Mouse (Mus musculus): ENCODE results near the gene Lypd8. TPM values are rescaled to one million over a fixed set of nuclear protein-coding genes. Genes with fewer than 3 reads are reported as not detected.

The Lypd8 gene
- polyA plus RNA-seq, 1 experiment from 2014 or later: not detected

- H3K4me1 ChIP-seq (replicated peaks; ENCODE audit: control insufficient read depth, insufficient read depth, low read length): 0 out of 2 replicates have a peak, but pooled peaks cover 2% of the 10 kb centered on the region
- no peaks in the 10 kb centered on the region for H3K9me3 ChIP-seq (ENCODE audit: control insufficient read depth, low read length)
- H3K9ac ChIP-seq (replicated peaks; ENCODE audit: low read depth, low read length): no peak overlapping the region
- H3K36me3 ChIP-seq (ENCODE audit: control insufficient read depth, insufficient read depth): no peaks in the 10 kb centered on the region
- no peak for ATAC-seq
- H3K4me3 ChIP-seq (replicated peaks; ENCODE audit: low read length): no peak overlapping the region
- 83% methylated on average over 2 of the region's 2 CpGs for WGBS
- H3K27me3 ChIP-seq (replicated peaks; ENCODE audit: control insufficient read depth, insufficient read depth, low read length): no peaks in the 10 kb centered on the region
- no peak overlapping the region for H3K27ac ChIP-seq (ENCODE audit: low read length)
- H3K4me2 ChIP-seq (ENCODE audit: low read length): no peak overlapping the region
These were observed 1.6 kb upstream of the Lypd8 start for GRCm38 (mm10) chr11:58377273-58377672.

DNA sequence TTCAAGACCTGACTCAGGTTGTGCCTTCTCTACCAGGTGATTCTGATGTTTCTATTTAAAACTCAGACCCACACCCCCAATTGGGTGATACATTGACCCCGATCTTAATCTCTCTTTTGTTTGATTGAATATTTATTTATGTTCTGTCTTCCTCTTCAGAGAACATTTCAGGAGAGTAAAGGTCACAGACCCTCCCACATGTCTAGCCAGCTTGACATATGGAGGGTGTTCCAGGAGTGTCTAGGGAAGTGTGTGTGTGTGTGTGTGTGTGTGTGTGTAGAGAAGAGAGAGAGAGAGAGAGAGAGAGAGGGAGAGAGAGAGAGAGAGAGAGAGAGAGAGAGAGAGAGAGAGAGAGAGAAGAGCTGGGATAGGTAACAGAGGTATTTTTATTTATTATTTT, 1.2 kb upstream of the Lypd8 start:
- no peak overlapping the region for H3K27ac ChIP-seq (ENCODE audit: low read length)
- no peak overlapping the region for H3K4me2 ChIP-seq (ENCODE audit: low read length)
- no peaks in the 10 kb centered on the region for H3K36me3 ChIP-seq (ENCODE audit: control insufficient read depth, insufficient read depth)
- H3K9ac ChIP-seq (replicated peaks; ENCODE audit: low read depth, low read length): no peak overlapping the region
- no peak overlapping the region for H3K4me3 ChIP-seq (replicated peaks; ENCODE audit: low read length)
- WGBS: 83% methylated on average over 1 of the region's 1 CpGs
- H3K4me1 ChIP-seq (replicated peaks; ENCODE audit: control insufficient read depth, insufficient read depth, low read length): 0 out of 2 replicates have a peak, but pooled peaks cover 2% of the 10 kb centered on the region
- ATAC-seq: no peak
- no peaks in the 10 kb centered on the region for H3K9me3 ChIP-seq (ENCODE audit: control insufficient read depth, low read length)
- no peaks in the 10 kb centered on the region for H3K27me3 ChIP-seq (replicated peaks; ENCODE audit: control insufficient read depth, insufficient read depth, low read length)

DNA sequence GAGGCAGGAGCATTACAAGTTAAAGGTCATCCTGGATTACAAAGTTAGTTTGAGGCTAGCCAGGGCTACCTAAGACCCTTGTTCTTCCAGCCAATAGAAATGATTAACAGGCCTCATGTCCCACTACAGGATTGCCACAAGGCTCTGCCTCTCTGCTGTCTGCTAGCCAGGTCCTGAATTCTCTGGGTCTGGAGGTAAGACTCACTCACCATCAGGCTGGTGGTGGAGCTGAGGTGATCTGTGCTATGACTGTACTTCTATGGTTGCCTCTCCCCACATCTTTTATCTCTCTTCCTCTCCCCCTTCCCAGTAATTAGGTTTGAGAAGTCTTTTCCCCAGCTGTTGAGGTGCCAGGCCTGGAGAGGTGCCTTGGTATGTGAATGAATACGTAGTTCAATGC, 673 bp downstream of the Lypd8 start:
- no peak for ATAC-seq
- H3K27me3 ChIP-seq (replicated peaks; ENCODE audit: control insufficient read depth, insufficient read depth, low read length): no peaks in the 10 kb centered on the region
- no peak overlapping the region for H3K4me2 ChIP-seq (ENCODE audit: low read length)
- H3K27ac ChIP-seq (ENCODE audit: low read length): no peak overlapping the region
- no peak overlapping the region for H3K4me3 ChIP-seq (replicated peaks; ENCODE audit: low read length)
- H3K9ac ChIP-seq (replicated peaks; ENCODE audit: low read depth, low read length): no peak overlapping the region
- H3K4me1 ChIP-seq (replicated peaks; ENCODE audit: control insufficient read depth, insufficient read depth, low read length): 0 out of 2 replicates have a peak, but pooled peaks cover 2% of the 10 kb centered on the region
- H3K9me3 ChIP-seq (ENCODE audit: control insufficient read depth, low read length): no peaks in the 10 kb centered on the region
- 81% methylated on average over 1 of the region's 1 CpGs for WGBS
- H3K36me3 ChIP-seq (ENCODE audit: control insufficient read depth, insufficient read depth): no peaks in the 10 kb centered on the region

DNA sequence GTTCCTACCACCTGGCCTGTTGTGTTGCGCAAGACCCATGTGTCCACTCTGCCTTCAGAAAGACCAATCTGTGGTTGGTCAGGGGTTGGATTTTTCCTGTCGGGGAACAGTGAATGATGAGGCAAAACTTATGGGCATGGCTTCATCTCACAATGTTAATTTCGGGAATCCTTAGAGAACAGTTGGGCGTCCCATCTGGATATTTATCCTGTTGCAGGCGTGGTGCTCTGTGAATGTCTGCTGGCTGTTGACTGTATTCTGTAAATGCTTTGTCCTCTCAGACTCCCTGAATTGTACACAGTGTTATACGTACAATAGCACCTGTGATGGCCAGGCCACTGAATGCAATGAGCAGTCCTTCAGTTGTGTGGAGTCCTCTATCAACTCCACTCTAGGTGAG, 3.6 kb downstream of the Lypd8 start:
- Histone ChIP-seq H3K4me2 (ENCODE audit: low read length) (no peak overlapping the region), H3K4me3 (replicated peaks; ENCODE audit: low read length) (no peak overlapping the region), H3K9ac (replicated peaks; ENCODE audit: low read depth, low read length) (no peak overlapping the region), H3K27me3 (replicated peaks; ENCODE audit: control insufficient read depth, insufficient read depth, low read length) (no peaks in the 10 kb centered on the region), H3K9me3 (ENCODE audit: control insufficient read depth, low read length) (no peaks in the 10 kb centered on the region), H3K36me3 (ENCODE audit: control insufficient read depth, insufficient read depth) (no peaks in the 10 kb centered on the region), H3K4me1 (replicated peaks; ENCODE audit: control insufficient read depth, insufficient read depth, low read length) (0 out of 2 replicates have a peak, but pooled peaks cover 2% of the 10 kb centered on the region), H3K27ac (ENCODE audit: low read length) (no peak overlapping the region)
- ATAC-seq: 0 out of 2 replicates have a peak, but pooled peaks have one; percentile 23
- WGBS: 75% methylated on average over 6 of the region's 6 CpGs

DNA sequence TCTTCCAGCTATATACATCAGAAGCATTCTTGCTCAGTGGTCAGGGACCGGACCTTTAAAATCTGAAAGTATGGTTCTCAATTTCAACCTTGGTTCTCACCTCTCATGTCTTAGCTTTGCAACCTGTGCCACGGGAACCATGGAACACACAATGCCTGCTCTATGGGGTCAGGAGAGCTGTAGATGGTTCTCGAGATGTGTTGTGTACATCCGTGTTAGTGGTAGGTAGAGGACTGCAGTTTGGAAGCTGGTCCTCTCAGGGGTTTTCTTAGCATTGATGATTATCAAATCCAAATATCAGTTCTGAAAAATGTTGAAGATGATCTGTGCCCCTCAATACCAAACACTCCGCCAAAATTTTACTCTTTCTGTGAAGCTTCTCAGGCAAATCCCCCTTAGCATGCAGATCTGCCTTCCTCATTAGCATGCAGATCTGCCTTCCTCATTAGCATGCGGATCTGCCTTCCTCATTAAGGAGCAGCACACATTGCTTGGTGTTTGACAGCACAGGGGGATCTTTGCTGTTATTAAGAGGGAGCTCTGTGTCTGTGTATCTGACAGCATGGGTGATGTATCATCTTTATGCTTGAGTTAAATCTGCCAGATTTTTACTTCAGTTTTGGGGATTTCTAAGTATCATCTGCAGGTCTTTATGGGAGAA, 21.3 kb downstream of the Lypd8 start:
- Histone ChIP-seq H3K27ac (ENCODE audit: low read length) (peak overlapping the region; percentile 8; the same call in 1 of the 2 replicates), H3K27me3 (replicated peaks; ENCODE audit: control insufficient read depth, insufficient read depth, low read length) (no peaks in the 10 kb centered on the region), H3K36me3 (ENCODE audit: control insufficient read depth, insufficient read depth) (no peaks in the 10 kb centered on the region), H3K4me1 (replicated peaks; ENCODE audit: control insufficient read depth, insufficient read depth, low read length) (peaks cover 20% of the 10 kb centered on the region), H3K4me2 (ENCODE audit: low read length) (peak overlapping the region; percentile 31), H3K4me3 (replicated peaks; ENCODE audit: low read length) (no peak overlapping the region), H3K9ac (replicated peaks; ENCODE audit: low read depth, low read length) (no peak overlapping the region), H3K9me3 (ENCODE audit: control insufficient read depth, low read length) (no peaks in the 10 kb centered on the region)
- 29% methylated on average over 6 of the region's 6 CpGs for WGBS
- ATAC-seq: peak; percentile 98

DNA sequence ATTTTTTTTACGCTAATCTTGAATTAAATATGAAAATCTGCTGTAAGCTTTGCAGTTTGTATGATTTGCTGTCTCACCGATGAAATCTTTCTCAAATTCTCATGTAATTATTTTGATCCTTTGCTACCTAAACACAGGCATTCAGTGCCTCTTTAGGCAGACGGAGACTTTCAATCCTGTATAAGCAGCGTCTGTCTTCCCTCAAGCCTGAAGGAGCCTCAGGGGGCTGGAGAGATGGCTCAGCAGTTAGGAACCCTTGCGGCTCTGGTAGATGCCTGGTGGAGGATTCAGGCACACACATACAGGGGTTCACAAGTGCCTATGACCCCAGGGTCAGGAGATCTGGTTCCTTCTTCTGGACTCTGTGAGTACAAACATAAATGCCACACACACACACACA, 21.8 kb downstream of the Lypd8 start:
- peak overlapping the region; percentile 71 for H3K27ac ChIP-seq (ENCODE audit: low read length)
- peak; percentile 89 for ATAC-seq

DNA sequence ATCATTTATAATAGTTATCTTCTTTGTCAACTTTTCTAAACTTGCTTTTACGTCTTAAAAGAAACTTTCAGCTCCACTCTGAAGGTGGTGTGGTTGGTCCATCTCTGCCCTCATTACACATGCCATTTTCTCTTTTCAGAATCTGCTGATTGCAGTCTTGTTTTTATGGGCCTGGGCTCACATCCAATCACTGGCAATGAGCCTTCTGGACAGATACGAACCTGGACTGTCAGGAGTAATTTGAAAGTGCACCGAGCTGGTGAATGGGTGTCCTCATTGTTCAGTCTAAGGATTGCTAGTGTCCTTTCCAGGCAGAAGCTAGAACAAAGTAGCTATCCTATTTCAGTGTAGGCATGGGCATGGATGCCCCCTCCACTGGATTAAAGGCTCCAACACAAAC, 29.2 kb downstream of the Lypd8 start:
- no peaks in the 10 kb centered on the region for H3K36me3 ChIP-seq (ENCODE audit: control insufficient read depth, insufficient read depth)
- no peak overlapping the region for H3K4me3 ChIP-seq (replicated peaks; ENCODE audit: low read length)
- H3K9me3 ChIP-seq (ENCODE audit: control insufficient read depth, low read length): no peaks in the 10 kb centered on the region
- no peak overlapping the region for H3K9ac ChIP-seq (replicated peaks; ENCODE audit: low read depth, low read length)
- H3K4me1 ChIP-seq (replicated peaks; ENCODE audit: control insufficient read depth, insufficient read depth, low read length): no peaks in the 10 kb centered on the region
- 54% methylated on average over 3 of the region's 3 CpGs for WGBS
- no peak for ATAC-seq
- H3K27ac ChIP-seq (ENCODE audit: low read length): no peak overlapping the region
- H3K27me3 ChIP-seq (replicated peaks; ENCODE audit: control insufficient read depth, insufficient read depth, low read length): no peaks in the 10 kb centered on the region
- H3K4me2 ChIP-seq (ENCODE audit: low read length): no peak overlapping the region

More for the DNA sequence above, 21.8 kb downstream of the Lypd8 start:
- Histone ChIP-seq H3K36me3 (ENCODE audit: control insufficient read depth, insufficient read depth) (no peaks in the 10 kb centered on the region), H3K4me2 (ENCODE audit: low read length) (peak overlapping the region; percentile 31), H3K9ac (replicated peaks; ENCODE audit: low read depth, low read length) (no peak overlapping the region), H3K9me3 (ENCODE audit: control insufficient read depth, low read length) (no peaks in the 10 kb centered on the region), H3K27me3 (replicated peaks; ENCODE audit: control insufficient read depth, insufficient read depth, low read length) (no peaks in the 10 kb centered on the region), H3K4me1 (replicated peaks; ENCODE audit: control insufficient read depth, insufficient read depth, low read length) (peaks cover 20% of the 10 kb centered on the region), H3K4me3 (replicated peaks; ENCODE audit: low read length) (no peak overlapping the region)
- WGBS: 18% methylated on average over 5 of the region's 5 CpGs

DNA sequence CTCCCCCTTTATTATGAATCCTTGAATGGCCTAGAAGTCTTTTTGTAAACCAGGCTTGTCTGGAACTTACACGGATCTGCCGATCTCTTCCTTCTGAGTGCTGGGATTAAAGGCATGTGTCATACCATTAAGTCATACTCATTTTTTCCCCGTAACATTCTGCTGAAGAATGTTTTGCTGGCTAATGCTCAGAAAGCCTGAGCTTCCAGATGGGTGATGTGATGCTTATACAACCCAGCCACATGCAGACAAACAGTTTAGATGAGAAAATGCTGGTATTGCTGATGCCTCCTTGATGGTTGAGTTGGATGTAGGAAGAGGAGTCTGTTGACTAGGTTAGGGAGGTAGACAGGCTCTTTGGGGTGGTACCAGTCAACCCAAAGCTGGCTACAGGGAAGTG, 39.5 kb downstream of the Lypd8 start:
- H3K27ac ChIP-seq (ENCODE audit: low read length): no peak overlapping the region
- H3K4me3 ChIP-seq (replicated peaks; ENCODE audit: low read length): no peak overlapping the region
- ATAC-seq: no peak
- no peak overlapping the region for H3K9ac ChIP-seq (replicated peaks; ENCODE audit: low read depth, low read length)
- no peaks in the 10 kb centered on the region for H3K4me1 ChIP-seq (replicated peaks; ENCODE audit: control insufficient read depth, insufficient read depth, low read length)
- no peaks in the 10 kb centered on the region for H3K9me3 ChIP-seq (ENCODE audit: control insufficient read depth, low read length)
- no peak overlapping the region for H3K4me2 ChIP-seq (ENCODE audit: low read length)
- no peaks in the 10 kb centered on the region for H3K36me3 ChIP-seq (ENCODE audit: control insufficient read depth, insufficient read depth)
- WGBS: 68% methylated on average over 3 of the region's 3 CpGs
- H3K27me3 ChIP-seq (replicated peaks; ENCODE audit: control insufficient read depth, insufficient read depth, low read length): no peaks in the 10 kb centered on the region

DNA sequence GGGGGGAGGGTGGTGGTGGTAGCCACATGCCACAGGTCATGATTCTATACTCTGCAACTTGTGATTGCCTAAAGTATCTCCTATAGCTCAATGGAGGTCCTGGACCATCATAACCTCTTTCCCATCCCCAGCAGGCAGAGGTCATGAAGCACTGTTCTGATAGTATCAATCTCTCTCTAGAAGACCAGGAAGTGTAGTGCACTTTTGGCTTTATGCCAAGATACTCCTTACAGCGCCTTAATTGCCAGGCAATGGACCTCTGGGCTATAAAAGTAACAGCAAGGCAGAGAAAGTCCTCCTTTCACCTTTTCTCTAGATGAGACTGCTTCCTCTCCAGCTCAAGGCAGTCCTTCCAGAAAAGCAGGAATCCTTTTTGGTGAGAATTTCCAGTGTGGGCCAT, 42.0 kb downstream of the Lypd8 start, which contains the start of gene 1810065E05Rik:
TSS of gene 1810065E05Rik (plus strand) at position 297 of the 400 bp plus-strand sequence.
- Histone ChIP-seq H3K4me2 (ENCODE audit: low read length) (no peak within 1 kb of the TSS), H3K4me3 (replicated peaks; ENCODE audit: low read length) (no peak within 1 kb of the TSS), H3K9ac (replicated peaks; ENCODE audit: low read depth, low read length) (no peak within 1 kb of the TSS), H3K4me1 (replicated peaks; ENCODE audit: control insufficient read depth, insufficient read depth, low read length) (no peaks in the 10 kb centered on the region), H3K27ac (ENCODE audit: low read length) (no peak within 1 kb of the TSS), H3K36me3 (ENCODE audit: control insufficient read depth, insufficient read depth) (no peaks in the 10 kb centered on the region), H3K9me3 (ENCODE audit: control insufficient read depth, low read length) (no peaks in the 10 kb centered on the region), H3K27me3 (replicated peaks; ENCODE audit: control insufficient read depth, insufficient read depth, low read length) (no peaks in the 10 kb centered on the region)
- WGBS: 61% methylated on average over 1 of the region's 1 CpGs
- ATAC-seq: no peak

All from forebrain, embryonic 16.5 days (tissue).